Mouse (Mus musculus) cerebellum, adult 2 months (tissue): ENCODE results near the gene Cbx4.

Source experiments
- CTCF ChIP-seq: fragments of 200-500 bp; IDR thresholded peaks from 2 replicates; pipeline ENCODE4 v1.5.1; 2011; ENCODE audit warnings: low read depth, mild to moderate bottlenecking, control low read depth, low read length, moderate library complexity, borderline replicate concordance; ENCODE audit not compliant: insufficient read depth
- POLR2A ChIP-seq: fragments of 200-500 bp; IDR thresholded peaks from 2 replicates; pipeline ENCODE4 v1.6.1; 2011; ENCODE audit warnings: low read length, control low read depth, borderline replicate concordance; ENCODE audit not compliant: insufficient read depth

DNA sequence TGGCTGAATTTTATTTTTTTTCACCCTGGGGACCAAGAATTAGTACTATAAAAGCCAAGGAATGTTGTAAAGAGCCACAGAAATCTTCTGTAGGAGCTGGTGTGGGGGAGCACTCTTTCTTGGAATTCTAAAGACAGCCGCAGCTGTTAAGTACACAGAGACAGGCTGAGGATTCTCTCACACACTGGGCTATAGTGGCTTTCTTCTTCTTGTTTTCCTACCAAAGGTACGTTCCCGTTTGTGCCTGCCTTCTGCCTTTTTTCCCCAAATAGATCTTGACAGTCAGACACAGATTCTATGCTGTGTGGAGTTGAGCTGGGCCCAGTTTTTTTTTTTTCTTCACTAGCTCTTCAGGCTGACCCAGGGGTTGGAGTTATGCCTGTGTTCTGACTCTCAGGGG lies 9.4 kb upstream of the Cbx4 start:
- TF ChIP-seq CTCF (no peak), POLR2A (no peak)
